Mouse (Mus musculus) embryonic facial prominence, embryonic 14.5 days (tissue): ENCODE measurements around the gene Oxsm. TPM values are rescaled to one million over a fixed set of nuclear protein-coding genes. Genes with fewer than 3 reads are reported as not detected.

Experiments used
- ATAC-seq: fragments of 200-750 bp; cut with Nextera tagmentation; 2 replicates; pipeline ENCODE4 v1.8.0; 2017; ENCODE audit warnings: low read depth, moderate number of reproducible peaks, moderate TSS enrichment
- DNase-seq: peaks from one replicate; pipeline ENCODE4 v3.0.0-alpha.2; 2015; ENCODE audit warnings: low spot score
- H3K27ac ChIP-seq: fragments of 300-500 bp; sonication (generic); replicated peaks from 2 replicates; pipeline ENCODE4 v1.5.1; 2014; ENCODE audit warnings: low read depth, mild to moderate bottlenecking, low read length, moderate library complexity
- H3K27me3 ChIP-seq: fragments of 300-500 bp; sonication (generic); replicated peaks from 2 replicates; pipeline ENCODE4 v1.6.1; 2014; ENCODE audit warnings: low read length; ENCODE audit not compliant: control insufficient read depth, insufficient read depth
- H3K36me3 ChIP-seq: fragments of 300-500 bp; sonication (generic); 2 replicates; pipeline ENCODE4 v1.6.1; 2014; ENCODE audit warnings: low read length, mixed read lengths; ENCODE audit not compliant: control insufficient read depth, insufficient read depth
- H3K4me1 ChIP-seq: fragments of 300-500 bp; sonication (generic); 2 replicates; pipeline ENCODE4 v1.6.1; 2014; ENCODE audit warnings: antibody characterized with exemption, low read length; ENCODE audit not compliant: control insufficient read depth, insufficient read depth
- H3K4me2 ChIP-seq: fragments of 300-500 bp; sonication (generic); 2 replicates; pipeline ENCODE4 v1.6.1; 2014; ENCODE audit warnings: low read depth, mild to moderate bottlenecking, low read length, moderate library complexity, mixed read lengths
- H3K4me3 ChIP-seq: fragments of 300-500 bp; sonication (generic); 2 replicates; pipeline ENCODE4 v1.5.1; 2014; ENCODE audit warnings: low read depth, mild to moderate bottlenecking, low read length
- H3K9ac ChIP-seq: fragments of 300-500 bp; sonication (generic); 2 replicates; pipeline ENCODE4 v1.6.1; 2014; ENCODE audit warnings: low read depth, mild to moderate bottlenecking, low read length, moderate library complexity, mixed read lengths
- H3K9me3 ChIP-seq: fragments of 300-500 bp; sonication (generic); 2 replicates; pipeline ENCODE4 v1.6.1; 2016; ENCODE audit warnings: low read length; ENCODE audit not compliant: control insufficient read depth
- WGBS: fragments of 180-500 bp; shearing (Covaris S2); extraction: QIAGEN DNeasy Blood & Tissue Kit; methylation state at CpG from one replicate; pipeline ENCODE4 v1.1.7; 2014; 5-methylcytosine and 5-hydroxymethylcytosine counted together
- polyA plus RNA-seq: library from polyadenylated mRNA; unstranded; fragments of >200 nt; fragmentation: Nextera tagmentation; extraction: Ambion mirVana; gene quantifications from 2 replicates; pipeline ENCODE4 v1.2.1, GENCODE M21; 2014

The Oxsm gene
- polyA plus RNA-seq, 1 experiment from 2014 or later, result 1.8 TPM

GRCm38 (mm10) chr14:16267028-16267427, 17.4 kb upstream of the Oxsm start:
- ATAC-seq, result no peak
- H3K4me1 ChIP-seq, result no peaks in the 10 kb centered on the region
- no peak overlapping the region for H3K27ac ChIP-seq
- WGBS, result 86% methylated on average over 5 of the region's 5 CpGs
- no peaks in the 10 kb centered on the region for H3K9me3 ChIP-seq
- H3K4me2 ChIP-seq, result no peak overlapping the region
- H3K9ac ChIP-seq, result no peak overlapping the region
- H3K36me3 ChIP-seq, result peaks cover 37% of the 10 kb centered on the region
- no peak for DNase-seq
- H3K4me3 ChIP-seq, result no peak overlapping the region
- H3K27me3 ChIP-seq, result no peaks in the 10 kb centered on the region

- no peaks in the 10 kb centered on the region for H3K9me3 ChIP-seq
- peaks cover 46% of the 10 kb centered on the region for H3K36me3 ChIP-seq
- H3K4me2 ChIP-seq, result no peak overlapping the region
- H3K4me1 ChIP-seq, result no peaks in the 10 kb centered on the region
- no peaks in the 10 kb centered on the region for H3K27me3 ChIP-seq
- H3K27ac ChIP-seq, result no peak overlapping the region
- no peak overlapping the region for H3K4me3 ChIP-seq
- no peak for DNase-seq
- ATAC-seq, result no peak
- H3K9ac ChIP-seq, result no peak overlapping the region
- WGBS, result 91% methylated on average over 3 of the region's 3 CpGs
These were observed 12.3 kb upstream of the Oxsm start for GRCm38 (mm10) chr14:16261869-16262268.

GRCm38 (mm10) chr14:16260541-16260940, 10.9 kb upstream of the Oxsm start:
- Histone ChIP-seq H3K9me3 (no peaks in the 10 kb centered on the region), H3K27me3 (no peaks in the 10 kb centered on the region), H3K36me3 (peaks cover 55% of the 10 kb centered on the region), H3K4me3 (no peak overlapping the region), H3K4me2 (no peak overlapping the region), H3K9ac (no peak overlapping the region), H3K4me1 (no peaks in the 10 kb centered on the region), H3K27ac (no peak overlapping the region)
- ATAC-seq, result no peak
- 85% methylated on average over 6 of the region's 6 CpGs for WGBS
- no peak for DNase-seq

- DNase-seq (no peak), ATAC-seq (no peak)
- 70% methylated on average over 2 of the region's 2 CpGs for WGBS
- Histone ChIP-seq H3K4me3 (no peak overlapping the region), H3K27me3 (no peaks in the 10 kb centered on the region), H3K4me2 (no peak overlapping the region), H3K9ac (no peak overlapping the region), H3K4me1 (no peaks in the 10 kb centered on the region), H3K27ac (no peak overlapping the region), H3K36me3 (peaks cover 50% of the 10 kb centered on the region), H3K9me3 (no peaks in the 10 kb centered on the region)
These were observed 6.6 kb upstream of the Oxsm start for GRCm38 (mm10) chr14:16256209-16256608.

DNA sequence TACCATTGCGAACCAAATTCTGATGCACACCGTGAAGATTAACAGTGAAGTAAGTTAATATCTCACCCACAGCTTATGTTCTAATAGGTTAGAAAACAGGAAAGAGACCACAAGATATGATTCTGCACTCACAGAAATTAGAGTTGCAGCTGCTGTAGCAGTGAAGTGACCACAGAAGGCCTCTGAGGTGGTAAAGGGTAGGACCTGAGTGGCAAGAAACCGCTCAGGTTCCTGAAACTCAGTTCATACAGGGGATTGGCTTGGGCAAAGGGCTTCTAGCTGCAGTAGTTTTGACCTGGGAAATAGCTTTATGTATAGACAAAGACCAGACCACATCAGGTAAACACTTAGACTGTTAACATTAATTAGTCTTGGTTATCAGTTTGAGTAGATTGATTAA, 6.1 kb upstream of the Oxsm start:
- H3K4me2 ChIP-seq, result no peak overlapping the region
- H3K4me3 ChIP-seq, result no peak overlapping the region
- WGBS, result 85% methylated on average over 3 of the region's 3 CpGs
- no peaks in the 10 kb centered on the region for H3K9me3 ChIP-seq
- H3K9ac ChIP-seq, result no peak overlapping the region
- DNase-seq (no peak), ATAC-seq (no peak)
- peaks cover under 1% of the 10 kb centered on the region for H3K4me1 ChIP-seq
- H3K27ac ChIP-seq, result no peak overlapping the region
- H3K36me3 ChIP-seq, result peaks cover 49% of the 10 kb centered on the region
- H3K27me3 ChIP-seq, result no peaks in the 10 kb centered on the region

GRCm38 (mm10) chr14:16250099-16250498, 491 bp upstream of the Oxsm start:
- ATAC-seq, result no peak
- Histone ChIP-seq H3K4me3 (peak overlapping the region; percentile 78), H3K27me3 (no peaks in the 10 kb centered on the region), H3K9ac (peak overlapping the region; percentile 98), H3K4me2 (peak overlapping the region; percentile 78), H3K4me1 (peaks cover 11% of the 10 kb centered on the region), H3K36me3 (peaks cover 7% of the 10 kb centered on the region), H3K27ac (no peak overlapping the region), H3K9me3 (no peaks in the 10 kb centered on the region)
- 59% methylated on average over 3 of the region's 3 CpGs for WGBS
- no peak for DNase-seq

- Histone ChIP-seq H3K4me3 (peak overlapping the region; percentile 78), H3K9ac (peak overlapping the region; percentile 98), H3K4me2 (peak overlapping the region; percentile 78), H3K36me3 (no peaks in the 10 kb centered on the region), H3K9me3 (no peaks in the 10 kb centered on the region), H3K27me3 (no peaks in the 10 kb centered on the region), H3K27ac (peak overlapping the region; percentile 90; the same call in 1 of the 2 replicates), H3K4me1 (peaks cover 11% of the 10 kb centered on the region)
- WGBS, result 14% methylated on average over 9 of the region's 9 CpGs
- ATAC-seq (peak; percentile 13; the same call in 1 of the 2 replicates), DNase-seq (no peak)
These were observed 928 bp downstream of the Oxsm start for GRCm38 (mm10) chr14:16248603-16249157.

GRCm38 (mm10) chr14:16248135-16248534, 1.5 kb downstream of the Oxsm start:
- 77% methylated on average over 3 of the region's 3 CpGs for WGBS
- Histone ChIP-seq H3K27me3 (no peaks in the 10 kb centered on the region), H3K4me2 (peak overlapping the region; percentile 78), H3K4me1 (peaks cover 11% of the 10 kb centered on the region), H3K36me3 (no peaks in the 10 kb centered on the region), H3K4me3 (peak overlapping the region; percentile 78; the same call in 1 of the 2 replicates), H3K27ac (no peak overlapping the region), H3K9me3 (no peaks in the 10 kb centered on the region), H3K9ac (no peak overlapping the region)
- no peak for ATAC-seq
- no peak for DNase-seq

- ATAC-seq, result no peak
- WGBS, result 82% methylated on average over 2 of the region's 2 CpGs
These were observed 3.2 kb downstream of the Oxsm start for GRCm38 (mm10) chr14:16246340-16246912.

More at GRCm38 (mm10) chr14:16246340-16246912, 3.2 kb downstream of the Oxsm start:
- no peak for DNase-seq
- H3K4me1 ChIP-seq, result peaks cover 11% of the 10 kb centered on the region
- H3K27ac ChIP-seq, result no peak overlapping the region
- no peak overlapping the region for H3K4me3 ChIP-seq
- H3K27me3 ChIP-seq, result no peaks in the 10 kb centered on the region
- no peak overlapping the region for H3K9ac ChIP-seq
- no peaks in the 10 kb centered on the region for H3K36me3 ChIP-seq
- H3K4me2 ChIP-seq, result no peak overlapping the region
- H3K9me3 ChIP-seq, result no peaks in the 10 kb centered on the region
